Mouse (Mus musculus): ENCODE data around the gene Mrap. TPM values are rescaled to one million over a fixed set of nuclear protein-coding genes. Genes with fewer than 3 reads are reported as not detected.
A peak's percentile ranks its signal among the peaks of the same experiment; 100 is the strongest.

Mrap gene
- polyA plus RNA-seq, 1 experiment from 2014 or later, result 2.1 TPM

GRCm38 (mm10) chr16:90760515-90760914 is 22.5 kb downstream of the Mrap start:
- 30% methylated on average over 4 of the region's 4 CpGs for WGBS
- Histone ChIP-seq H3K36me3 (peaks cover 21% of the 10 kb centered on the region), H3K4me3 (no peak overlapping the region), H3K4me2 (no peak overlapping the region), H3K27ac (no peak overlapping the region), H3K9ac (no peak overlapping the region), H3K27me3 (no peaks in the 10 kb centered on the region), H3K4me1 (no peaks in the 10 kb centered on the region; the same call in 1 of the 2 replicates), H3K9me3 (no peaks in the 10 kb centered on the region)
- ATAC-seq (ENCODE audit: borderline replicate concordance, extremely low read depth, low FRiP score, low TSS enrichment), result peak; percentile 39; the same call in 1 of the 2 replicates

GRCm38 (mm10) chr16:90765195-90765877 is 27.3 kb downstream of the Mrap start:
- H3K4me3 ChIP-seq, result no peak overlapping the region
- no peak overlapping the region for H3K27ac ChIP-seq
- no peaks in the 10 kb centered on the region for H3K4me1 ChIP-seq
- H3K4me2 ChIP-seq, result no peak overlapping the region
- 79% methylated on average over 9 of the region's 9 CpGs for WGBS
- H3K27me3 ChIP-seq, result no peaks in the 10 kb centered on the region
- no peak for ATAC-seq (ENCODE audit: borderline replicate concordance, extremely low read depth, low FRiP score, low TSS enrichment)
- peaks cover 37% of the 10 kb centered on the region for H3K36me3 ChIP-seq
- H3K9me3 ChIP-seq, result no peaks in the 10 kb centered on the region
- H3K9ac ChIP-seq, result no peak overlapping the region

GRCm38 (mm10) chr16:90766919-90767454 is 29.0 kb downstream of the Mrap start:
- WGBS, result 74% methylated on average over 15 of the region's 15 CpGs

GRCm38 (mm10) chr16:90774216-90774615 is 36.2 kb downstream of the Mrap start:
- Histone ChIP-seq H3K9me3 (no peaks in the 10 kb centered on the region), H3K4me3 (no peak overlapping the region), H3K4me2 (no peak overlapping the region), H3K4me1 (no peaks in the 10 kb centered on the region), H3K9ac (no peak overlapping the region), H3K36me3 (peaks cover 65% of the 10 kb centered on the region), H3K27ac (no peak overlapping the region), H3K27me3 (no peaks in the 10 kb centered on the region)
- WGBS, result 86% methylated on average over 12 of the region's 12 CpGs
- no peak for ATAC-seq (ENCODE audit: borderline replicate concordance, extremely low read depth, low FRiP score, low TSS enrichment)

More at GRCm38 (mm10) chr16:90766919-90767454, 29.0 kb downstream of the Mrap start:
- Histone ChIP-seq H3K9me3 (no peaks in the 10 kb centered on the region), H3K27ac (no peak overlapping the region), H3K4me1 (no peaks in the 10 kb centered on the region), H3K9ac (no peak overlapping the region), H3K27me3 (no peaks in the 10 kb centered on the region), H3K36me3 (peaks cover 46% of the 10 kb centered on the region), H3K4me3 (no peak overlapping the region), H3K4me2 (no peak overlapping the region)
- ATAC-seq (ENCODE audit: borderline replicate concordance, extremely low read depth, low FRiP score, low TSS enrichment), result peak; percentile 81

GRCm38 (mm10) chr16:90774646-90775045 is 36.6 kb downstream of the Mrap start:
- ATAC-seq (ENCODE audit: borderline replicate concordance, extremely low read depth, low FRiP score, low TSS enrichment), result no peak
- Histone ChIP-seq H3K27me3 (no peaks in the 10 kb centered on the region), H3K4me2 (no peak overlapping the region), H3K36me3 (peaks cover 64% of the 10 kb centered on the region), H3K27ac (no peak overlapping the region), H3K9me3 (no peaks in the 10 kb centered on the region), H3K4me3 (no peak overlapping the region), H3K9ac (no peak overlapping the region), H3K4me1 (no peaks in the 10 kb centered on the region)
- 81% methylated on average over 6 of the region's 6 CpGs for WGBS

GRCm38 (mm10) chr16:90775946-90776520 is 38.0 kb downstream of the Mrap start:
- H3K36me3 ChIP-seq, result peaks cover 61% of the 10 kb centered on the region
- WGBS, result 74% methylated on average over 10 of the region's 10 CpGs

GRCm38 (mm10) chr16:90779783-90780182 is 41.8 kb downstream of the Mrap start:
- ATAC-seq (ENCODE audit: borderline replicate concordance, extremely low read depth, low FRiP score, low TSS enrichment), result peak; percentile 57; the same call in 1 of the 2 replicates
- H3K4me1 ChIP-seq, result no peaks in the 10 kb centered on the region
- no peaks in the 10 kb centered on the region for H3K27me3 ChIP-seq
- 25% methylated on average over 11 of the region's 11 CpGs for WGBS
- peaks cover 59% of the 10 kb centered on the region for H3K36me3 ChIP-seq
- H3K4me3 ChIP-seq, result no peak overlapping the region
- peak overlapping the region; percentile 8; the same call in 1 of the 2 replicates for H3K9ac ChIP-seq
- H3K27ac ChIP-seq, result no peak overlapping the region
- H3K9me3 ChIP-seq, result no peaks in the 10 kb centered on the region
- H3K4me2 ChIP-seq, result no peak overlapping the region

More at GRCm38 (mm10) chr16:90775946-90776520, 38.0 kb downstream of the Mrap start:
- no peak for ATAC-seq (ENCODE audit: borderline replicate concordance, extremely low read depth, low FRiP score, low TSS enrichment)
- H3K27me3 ChIP-seq, result no peaks in the 10 kb centered on the region
- H3K4me3 ChIP-seq, result no peak overlapping the region
- H3K27ac ChIP-seq, result no peak overlapping the region
- H3K9me3 ChIP-seq, result no peaks in the 10 kb centered on the region
- no peak overlapping the region for H3K4me2 ChIP-seq
- H3K9ac ChIP-seq, result no peak overlapping the region
- no peaks in the 10 kb centered on the region for H3K4me1 ChIP-seq

GRCm38 (mm10) chr16:90783302-90783701 is 45.3 kb downstream of the Mrap start:
- Histone ChIP-seq H3K9ac (no peak overlapping the region), H3K36me3 (peaks cover 72% of the 10 kb centered on the region), H3K4me3 (no peak overlapping the region), H3K27me3 (no peaks in the 10 kb centered on the region), H3K27ac (no peak overlapping the region), H3K4me1 (no peaks in the 10 kb centered on the region), H3K4me2 (no peak overlapping the region), H3K9me3 (no peaks in the 10 kb centered on the region)
- ATAC-seq (ENCODE audit: borderline replicate concordance, extremely low read depth, low FRiP score, low TSS enrichment), result no peak
- 88% methylated on average over 11 of the region's 11 CpGs for WGBS

- no peak overlapping the region for H3K27ac ChIP-seq
- no peaks in the 10 kb centered on the region for H3K27me3 ChIP-seq
- no peak overlapping the region for H3K4me2 ChIP-seq
- no peaks in the 10 kb centered on the region for H3K4me1 ChIP-seq
- no peak overlapping the region for H3K9ac ChIP-seq
- H3K4me3 ChIP-seq, result no peak overlapping the region
- H3K36me3 ChIP-seq, result peaks cover 74% of the 10 kb centered on the region
- WGBS, result 55% methylated on average over 4 of the region's 4 CpGs
- no peak for ATAC-seq (ENCODE audit: borderline replicate concordance, extremely low read depth, low FRiP score, low TSS enrichment)
- H3K9me3 ChIP-seq, result no peaks in the 10 kb centered on the region
These were observed 47.2 kb downstream of the Mrap start for GRCm38 (mm10) chr16:90785257-90785656.

- no peak overlapping the region for H3K9ac ChIP-seq
- WGBS, result 87% methylated on average over 6 of the region's 6 CpGs
- no peak overlapping the region for H3K27ac ChIP-seq
- H3K27me3 ChIP-seq, result no peaks in the 10 kb centered on the region
- H3K9me3 ChIP-seq, result no peaks in the 10 kb centered on the region
- no peaks in the 10 kb centered on the region for H3K4me1 ChIP-seq
- no peak for ATAC-seq (ENCODE audit: borderline replicate concordance, extremely low read depth, low FRiP score, low TSS enrichment)
- peaks cover 77% of the 10 kb centered on the region for H3K36me3 ChIP-seq
- H3K4me2 ChIP-seq, result no peak overlapping the region
- no peak overlapping the region for H3K4me3 ChIP-seq
These were observed 50.6 kb downstream of the Mrap start for GRCm38 (mm10) chr16:90788580-90788979.

- H3K36me3 ChIP-seq, result peaks cover 71% of the 10 kb centered on the region
- 90% methylated on average over 6 of the region's 6 CpGs for WGBS
These were observed 52.9 kb downstream of the Mrap start for GRCm38 (mm10) chr16:90790946-90791345.

GRCm38 (mm10) chr16:90792066-90792465 is 54.1 kb downstream of the Mrap start:
- 81% methylated on average over 5 of the region's 5 CpGs for WGBS
- Histone ChIP-seq H3K4me3 (no peak overlapping the region), H3K9me3 (no peaks in the 10 kb centered on the region), H3K27ac (no peak overlapping the region), H3K36me3 (peaks cover 69% of the 10 kb centered on the region), H3K4me1 (no peaks in the 10 kb centered on the region), H3K27me3 (no peaks in the 10 kb centered on the region), H3K9ac (no peak overlapping the region), H3K4me2 (no peak overlapping the region)
- ATAC-seq (ENCODE audit: borderline replicate concordance, extremely low read depth, low FRiP score, low TSS enrichment), result no peak

More at GRCm38 (mm10) chr16:90790946-90791345, 52.9 kb downstream of the Mrap start:
- no peak for ATAC-seq (ENCODE audit: borderline replicate concordance, extremely low read depth, low FRiP score, low TSS enrichment)
- no peaks in the 10 kb centered on the region for H3K4me1 ChIP-seq
- H3K9ac ChIP-seq, result no peak overlapping the region
- H3K4me3 ChIP-seq, result no peak overlapping the region
- H3K27me3 ChIP-seq, result no peaks in the 10 kb centered on the region
- H3K9me3 ChIP-seq, result no peaks in the 10 kb centered on the region
- H3K27ac ChIP-seq, result no peak overlapping the region
- no peak overlapping the region for H3K4me2 ChIP-seq
